Mouse (Mus musculus): ENCODE measurements at regions not wholly inside any gene's neighbourhood (a gene's known extent, or its start where the extent isn't known, plus 50 kb on each side); places are given as distances from the start of the nearest gene placed in this dataset.

DNA sequence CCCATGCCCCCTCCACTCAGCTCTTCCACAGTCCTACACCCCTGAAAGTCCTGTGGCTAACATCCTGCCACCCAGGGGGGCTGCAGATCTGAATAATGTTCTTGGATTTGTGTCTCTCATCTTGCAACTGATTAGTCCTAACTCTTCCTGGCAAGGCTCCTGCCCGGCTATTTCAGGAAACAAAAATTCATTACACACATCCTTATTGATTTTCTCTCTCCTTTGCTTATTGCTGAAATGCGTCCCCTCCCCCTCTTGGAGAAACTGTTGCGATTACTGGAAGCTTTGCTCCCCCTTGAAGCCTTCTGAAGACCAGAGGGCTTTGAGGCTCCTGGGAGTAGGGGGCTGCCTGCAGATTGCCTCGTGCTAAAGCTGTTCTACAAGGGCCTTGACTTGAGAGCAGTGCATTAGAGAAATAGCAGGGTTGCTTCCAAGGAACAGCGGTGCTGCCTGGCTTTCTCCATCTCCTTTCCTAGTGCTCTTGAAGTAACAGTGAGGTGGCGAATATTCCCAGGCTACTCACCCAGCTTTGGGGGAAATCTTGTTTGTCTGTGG is 209.8 kb upstream of the Peli2 start:
- TF ChIP-seq CTCF (conservative IDR thresholded peaks at IDR 0.05; ENCODE audit: insufficient read depth, insufficient read length, low read depth, low read length) (no peak), POLR2A (IDR thresholded peaks at IDR 0.05; ENCODE audit: low read depth, low read length) (no peak)
